Mouse (Mus musculus) CH12.LX (cell line): Measurements from ENCODE around the gene Sctr.

Experiments used
- CTCF ChIP-seq, 2 experiments: IDR thresholded peaks in 1 of 2; conservative IDR thresholded peaks in 1 of 2; 2 replicates each; pipeline ENCODE4 v1.5.1; 2011 to 2012; ENCODE audit warnings: low read depth in 2 of 2, low read length in 2 of 2, improper control_type of control experiment in 1 of 2, inconsistent platforms in 1 of 2, mild to moderate bottlenecking in 1 of 2, moderate library complexity in 1 of 2
- ELF1 ChIP-seq: IDR thresholded peaks from 2 replicates; pipeline ENCODE4 v1.6.1; 2014; ENCODE audit warnings: low read depth, mild to moderate bottlenecking, inconsistent platforms, low read length, improper control_type of control experiment
- EP300 ChIP-seq: IDR thresholded peaks from 2 replicates; pipeline ENCODE4 v1.6.1; 2011; ENCODE audit warnings: low read length, improper control_type of control experiment
- HCFC1 ChIP-seq: IDR thresholded peaks from 2 replicates; pipeline ENCODE4 v1.6.1; 2012; ENCODE audit warnings: low read depth, mild to moderate bottlenecking, inconsistent platforms, low read length, improper control_type of control experiment
- JUND ChIP-seq: conservative IDR thresholded peaks from 2 replicates; pipeline ENCODE4 v1.6.1; 2011; ENCODE audit warnings: low read depth, low read length, improper control_type of control experiment
- MAFK ChIP-seq: IDR thresholded peaks from 2 replicates; pipeline ENCODE4 v1.6.1; 2011; ENCODE audit warnings: low read length, improper control_type of control experiment; ENCODE audit not compliant: insufficient replicate concordance
- MXI1 ChIP-seq: IDR thresholded peaks from 2 replicates; pipeline ENCODE4 v1.6.1; 2011; ENCODE audit warnings: mild to moderate bottlenecking, low read depth, low read length, improper control_type of control experiment
- POLR2A ChIP-seq: IDR thresholded peaks from 2 replicates; pipeline ENCODE4 v1.6.1; 2011; ENCODE audit warnings: low read depth, mild to moderate bottlenecking, improper control_type of control experiment, low read length
- SIN3A ChIP-seq: IDR thresholded peaks from 2 replicates; pipeline ENCODE4 v1.6.1; 2012; ENCODE audit warnings: low read length, improper control_type of control experiment, inconsistent platforms
- TCF12 ChIP-seq: IDR thresholded peaks from 2 replicates; pipeline ENCODE4 v1.6.1; 2014; ENCODE audit warnings: low read depth, mild to moderate bottlenecking, inconsistent platforms, low read length, improper control_type of control experiment
- USF2 ChIP-seq: conservative IDR thresholded peaks from 2 replicates; pipeline ENCODE4 v1.6.1; 2011; ENCODE audit warnings: low read depth, low read length, improper control_type of control experiment
- ZC3H11A ChIP-seq: IDR thresholded peaks from 2 replicates; pipeline ENCODE4 v1.6.1; 2012; ENCODE audit warnings: low read depth, mild to moderate bottlenecking, inconsistent platforms, low read length, improper control_type of control experiment
- ZMIZ1 ChIP-seq: IDR thresholded peaks from 2 replicates; pipeline ENCODE4 v1.6.1; 2012; ENCODE audit warnings: low read depth, mild to moderate bottlenecking, inconsistent platforms, low read length, improper control_type of control experiment

GRCm38 (mm10) chr1:120105556-120105959, 98.9 kb downstream of the Sctr start:
- no peak for TF ChIP-seq TCF12
- TF ChIP-seq HCFC1 = no peak
- no peak for TF ChIP-seq ZC3H11A
- peak; percentile 27 to 46; a peak in 3 of 4 replicates for TF ChIP-seq CTCF (conservative IDR thresholded peaks at IDR 0.05 in 1 of 2, IDR thresholded peaks at IDR 0.05 in 1 of 2; ENCODE audit: low read depth in 2 of 2, low read length in 2 of 2)
- no peak for TF ChIP-seq MAFK
- no peak for TF ChIP-seq USF2
- no peak for TF ChIP-seq POLR2A
- no peak for TF ChIP-seq EP300
- TF ChIP-seq ELF1 = no peak
- no peak for TF ChIP-seq MXI1
- TF ChIP-seq SIN3A = no peak
- no peak for TF ChIP-seq JUND
- no peak for TF ChIP-seq ZMIZ1
